Mouse (Mus musculus) forebrain, embryonic 11.5 days (tissue): ENCODE measurements around the gene Mpv17. TPM values are rescaled to one million over a fixed set of nuclear protein-coding genes. Genes with fewer than 3 reads are reported as not detected.

Experiments used
- ATAC-seq: fragments of 200-750 bp; cut with Nextera tagmentation; replicated peaks from 2 replicates; pipeline ENCODE4 v1.8.0; 2017; ENCODE audit warnings: moderate TSS enrichment; ENCODE audit not compliant: low FRiP score
- DNase-seq: peaks from one replicate; pipeline ENCODE4 v3.0.0-alpha.2; 2017; ENCODE audit warnings: low spot score
- H3K27ac ChIP-seq: fragments of 300-500 bp; sonication (generic); 2 replicates; pipeline ENCODE4 v1.5.1; 2014; ENCODE audit warnings: low read depth, low read length
- H3K27me3 ChIP-seq: fragments of 300-500 bp; sonication (generic); 2 replicates; pipeline ENCODE4 v1.6.1; 2014; ENCODE audit warnings: mild to moderate bottlenecking, low read length, mixed read lengths; ENCODE audit not compliant: control insufficient read depth, insufficient read depth
- H3K36me3 ChIP-seq: fragments of 300-500 bp; sonication (generic); 2 replicates; pipeline ENCODE4 v1.6.1; 2014; ENCODE audit warnings: mild to moderate bottlenecking, low read length, moderate library complexity, mixed read lengths; ENCODE audit not compliant: control insufficient read depth, insufficient read depth
- H3K4me1 ChIP-seq: fragments of 300-500 bp; sonication (generic); replicated peaks from 2 replicates; pipeline ENCODE4 v1.6.1; 2014; ENCODE audit warnings: low read length, mixed read lengths; ENCODE audit not compliant: control insufficient read depth, insufficient read depth
- H3K4me2 ChIP-seq: fragments of 300-500 bp; sonication (generic); 2 replicates; pipeline ENCODE4 v1.6.1; 2014; ENCODE audit warnings: low read depth, mild to moderate bottlenecking, low read length, moderate library complexity, mixed read lengths; ENCODE audit not compliant: severe bottlenecking
- H3K4me3 ChIP-seq: fragments of 300-500 bp; sonication (generic); 2 replicates; pipeline ENCODE4 v1.5.1; 2014; ENCODE audit warnings: low read depth, low read length
- H3K9ac ChIP-seq: fragments of 300-500 bp; sonication (generic); 2 replicates; pipeline ENCODE4 v1.6.1; 2014; ENCODE audit warnings: low read length
- H3K9me3 ChIP-seq: fragments of 300-500 bp; sonication (generic); 2 replicates; pipeline ENCODE4 v1.6.1; 2016; ENCODE audit warnings: low read length, mixed read lengths; ENCODE audit not compliant: control insufficient read depth
- WGBS: fragments of 180-500 bp; shearing (Covaris S2); extraction: QIAGEN DNeasy Blood & Tissue Kit; methylation state at CpG from one replicate; pipeline ENCODE4 v1.1.7; 2014; 5-methylcytosine and 5-hydroxymethylcytosine counted together
- polyA plus RNA-seq: library from polyadenylated mRNA; unstranded; fragments of >200 nt; fragmentation: Nextera tagmentation; extraction: Ambion mirVana; gene quantifications from 2 replicates; pipeline ENCODE4 v1.2.1, GENCODE M21; 2014

The Mpv17 gene
- polyA plus RNA-seq, 1 experiment from 2014 or later: 56.3 TPM

- ATAC-seq (no peak), DNase-seq (no peak)
- Histone ChIP-seq H3K27me3 (no peaks in the 10 kb centered on the region), H3K9me3 (peaks cover 5% of the 10 kb centered on the region), H3K9ac (no peak overlapping the region), H3K4me3 (no peak overlapping the region), H3K27ac (no peak overlapping the region), H3K36me3 (peaks cover 27% of the 10 kb centered on the region; the same call in 1 of the 2 replicates), H3K4me1 (peaks cover 12% of the 10 kb centered on the region; the same call in 1 of the 2 replicates), H3K4me2 (no peak overlapping the region)
- WGBS: 88% methylated on average over 5 of the region's 5 CpGs
Observed at GRCm38 (mm10) chr5:31198616-31199320, 44.7 kb upstream of the Mpv17 start.

GRCm38 (mm10) chr5:31198170-31198569 lies 44.1 kb upstream of the Mpv17 start:
- no peak for ATAC-seq
- Histone ChIP-seq H3K4me1 (peaks cover 12% of the 10 kb centered on the region; the same call in 1 of the 2 replicates), H3K36me3 (peaks cover 24% of the 10 kb centered on the region; the same call in 1 of the 2 replicates), H3K27me3 (no peaks in the 10 kb centered on the region), H3K27ac (no peak overlapping the region), H3K4me3 (no peak overlapping the region), H3K9me3 (peaks cover 5% of the 10 kb centered on the region), H3K9ac (no peak overlapping the region), H3K4me2 (no peak overlapping the region)
- 90% methylated on average over 9 of the region's 9 CpGs for WGBS
- no peak for DNase-seq

- H3K4me2 ChIP-seq: no peak overlapping the region
- H3K27me3 ChIP-seq: no peaks in the 10 kb centered on the region
- ATAC-seq (no peak), DNase-seq (no peak)
- H3K9ac ChIP-seq: no peak overlapping the region
- H3K9me3 ChIP-seq: peaks cover 5% of the 10 kb centered on the region
- peaks cover 5% of the 10 kb centered on the region; the same call in 1 of the 2 replicates for H3K4me1 ChIP-seq
- 93% methylated on average over 12 of the region's 12 CpGs for WGBS
- H3K4me3 ChIP-seq: no peak overlapping the region
- H3K36me3 ChIP-seq: peaks cover 24% of the 10 kb centered on the region; the same call in 1 of the 2 replicates
- H3K27ac ChIP-seq: no peak overlapping the region
Observed at GRCm38 (mm10) chr5:31197072-31197471, 43.0 kb upstream of the Mpv17 start.

- H3K4me2 ChIP-seq: no peak overlapping the region
- H3K9me3 ChIP-seq: peaks cover 5% of the 10 kb centered on the region
- H3K27ac ChIP-seq: no peak overlapping the region
- no peak overlapping the region for H3K4me3 ChIP-seq
- peaks cover 24% of the 10 kb centered on the region; the same call in 1 of the 2 replicates for H3K36me3 ChIP-seq
- WGBS: 94% methylated on average over 10 of the region's 10 CpGs
- no peak for DNase-seq
- no peak overlapping the region for H3K9ac ChIP-seq
- no peak for ATAC-seq
- no peaks in the 10 kb centered on the region for H3K27me3 ChIP-seq
- H3K4me1 ChIP-seq: peaks cover 5% of the 10 kb centered on the region; the same call in 1 of the 2 replicates
Observed at GRCm38 (mm10) chr5:31196207-31196606, 42.2 kb upstream of the Mpv17 start.

- Histone ChIP-seq H3K9me3 (peaks cover 5% of the 10 kb centered on the region), H3K27ac (no peak overlapping the region), H3K4me2 (no peak overlapping the region), H3K27me3 (no peaks in the 10 kb centered on the region), H3K4me1 (peaks cover 5% of the 10 kb centered on the region; the same call in 1 of the 2 replicates), H3K36me3 (peaks cover 24% of the 10 kb centered on the region; the same call in 1 of the 2 replicates), H3K9ac (no peak overlapping the region), H3K4me3 (no peak overlapping the region)
- WGBS: 96% methylated on average over 4 of the region's 4 CpGs
- no peak for ATAC-seq
- no peak for DNase-seq
Observed at GRCm38 (mm10) chr5:31195671-31196070, 41.6 kb upstream of the Mpv17 start.

GRCm38 (mm10) chr5:31194486-31195485 lies 40.7 kb upstream of the Mpv17 start:
- peak overlapping the region; percentile 83 for H3K4me3 ChIP-seq
- no peak for DNase-seq
- 0 out of 2 replicates have a peak, but pooled peaks cover 3% of the 10 kb centered on the region for H3K4me1 ChIP-seq
- peaks cover 22% of the 10 kb centered on the region; the same call in 1 of the 2 replicates for H3K36me3 ChIP-seq
- 94% methylated on average over 16 of the region's 16 CpGs for WGBS
- H3K9me3 ChIP-seq: no peaks in the 10 kb centered on the region
- H3K9ac ChIP-seq: no peak overlapping the region
- peak overlapping the region; percentile 77; the same call in 1 of the 2 replicates for H3K4me2 ChIP-seq
- no peaks in the 10 kb centered on the region for H3K27me3 ChIP-seq
- no peak overlapping the region for H3K27ac ChIP-seq
- no peak for ATAC-seq

GRCm38 (mm10) chr5:31193631-31194281 lies 39.7 kb upstream of the Mpv17 start:
- H3K4me1 ChIP-seq: 0 out of 2 replicates have a peak, but pooled peaks cover 3% of the 10 kb centered on the region
- peak overlapping the region; percentile 74 for H3K9ac ChIP-seq
- no peaks in the 10 kb centered on the region for H3K9me3 ChIP-seq
- H3K36me3 ChIP-seq: peaks cover 19% of the 10 kb centered on the region; the same call in 1 of the 2 replicates
- ATAC-seq (no peak), DNase-seq (no peak)
- peak overlapping the region; percentile 77 for H3K4me2 ChIP-seq
- peak overlapping the region; percentile 58; the same call in 1 of the 2 replicates for H3K27ac ChIP-seq
- no peaks in the 10 kb centered on the region for H3K27me3 ChIP-seq
- WGBS: 12% methylated on average over 25 of the region's 25 CpGs
- peak overlapping the region; percentile 83 for H3K4me3 ChIP-seq
